ENCODE assay signal across 14 mouse cellular contexts in the genomic region with DNA sequence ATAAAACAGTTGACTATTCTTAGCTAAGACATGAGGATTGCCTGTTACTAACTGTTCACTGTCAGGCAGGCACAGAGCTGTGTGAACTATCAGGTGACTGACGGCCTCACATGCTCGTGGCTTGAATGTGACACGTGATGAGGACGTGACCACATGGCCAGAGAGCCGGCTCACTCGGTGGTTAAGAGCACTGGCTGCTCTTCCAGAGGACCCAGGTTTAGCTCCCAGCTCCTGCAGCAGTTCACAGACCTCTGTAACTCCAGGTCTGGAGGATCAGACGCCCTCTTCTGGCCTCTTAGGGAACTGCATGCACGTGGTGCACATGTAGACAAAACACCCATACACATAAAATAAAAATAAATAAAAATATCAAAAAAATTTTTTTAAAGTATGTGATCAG. TPM values are rescaled to one million over a fixed set of nuclear protein-coding genes. Genes with fewer than 3 reads are reported as not detected.
DNase-seq lines count a peak whose midpoint lies in the region; ATAC-seq and TF ChIP-seq lines count a peak whose summit lies in the region.
"Had no signal": no experiment of that assay in that cellular context is flagged by ENCODE, and none has a peak within 500 bp of the region (broad histone marks: within the 10 kb centered on the region; RNA-seq: fewer than 3 reads in every experiment).

No protein-coding gene starts in this region.

- TF ChIP-seq POLR2A in embryonic fibroblast, embryonic 13.5 days (IDR thresholded peaks at IDR 0.05; ENCODE audit: low read depth, low read length), result no peak

- peak; percentile 38 to 54 for DNase-seq in kidney, postnatal 4 days
- DNase-seq in 3134 (ENCODE audit: extremely low read depth, insufficient read length, low spot score) (peak; percentile 36), A20 (ENCODE audit: low read depth, low spot score) (peak; percentile 21)
- DNase-seq in cerebellum, adult 8-10 months, result no peak
- no peak for DNase-seq in cerebellum, adult 9-10 months
- DNase-seq in urinary bladder, postnatal 10 days (ENCODE audit: low spot score), result no peak
- DNase-seq: cerebellum, adult 18-20 months; lung, postnatal 14 days; right cerebral cortex, postnatal 14 days had no signal

- H3K4me1 ChIP-seq in kidney, embryonic 15.5 days, result peaks cover 26% of the 10 kb centered on the region
- H3K4me1 ChIP-seq in embryonic fibroblast, embryonic 13.5 days (ENCODE audit: control insufficient read depth, insufficient read depth, low read length), result peaks cover 11% of the 10 kb centered on the region

- H3K27me3 ChIP-seq in kidney, embryonic 15.5 days, result no peaks in the 10 kb centered on the region

- H3K4me3 ChIP-seq in kidney, embryonic 15.5 days (replicated peaks), result no peak overlapping the region
- H3K4me3 ChIP-seq in embryonic fibroblast, embryonic 13.5 days (ENCODE audit: insufficient read depth, low read length), result no peak overlapping the region

- H3K36me3 ChIP-seq in kidney, embryonic 15.5 days, result peaks cover 80% of the 10 kb centered on the region

- 82% methylated on average over 8 of the region's 8 CpGs for WGBS in kidney, embryonic 15.5 days

- no peak for ATAC-seq in kidney, embryonic 15.5 days (replicated peaks; ENCODE audit: low FRiP score)

- no peak overlapping the region for H3K4me2 ChIP-seq in kidney, embryonic 15.5 days

- no peak overlapping the region for H3K9ac ChIP-seq in kidney, embryonic 15.5 days

- TF ChIP-seq CTCF in embryonic fibroblast, embryonic 13.5 days (IDR thresholded peaks at IDR 0.05; ENCODE audit: borderline replicate concordance, insufficient read depth, low read length), result peak; percentile 8; the same call in 1 of the 2 replicates

- no peak overlapping the region for H3K27ac ChIP-seq in kidney, embryonic 15.5 days
- no peak overlapping the region for H3K27ac ChIP-seq in embryonic fibroblast, embryonic 13.5 days (ENCODE audit: insufficient read depth, low read length)

- H3K9me3 ChIP-seq in kidney, embryonic 15.5 days (replicated peaks), result no peaks in the 10 kb centered on the region

RNA-seq across cellular contexts. Expression of gene Cldn22, which starts 25.6 kb away (rescaled TPM):
- not detected in 2 replicates for polyA plus RNA-seq in kidney, embryonic 15.5 days (2015; fragmentation: Nextera tagmentation; extraction: Ambion mirVana)
- not detected in 2 replicates for polyA plus RNA-seq in embryonic fibroblast, embryonic 13.5 days (2011; ENCODE audit: insufficient read length, low read depth, missing spikeins)
- polyA plus RNA-seq: embryonic facial prominence, embryonic 11.5 days; heart, embryonic 14.5 days; neural tube, embryonic 11.5 days had no signal

RNA-seq across cellular contexts. Expression of gene Cldn24, which starts 27.9 kb away (rescaled TPM):
- polyA plus RNA-seq in kidney, embryonic 15.5 days (2015; fragmentation: Nextera tagmentation; extraction: Ambion mirVana), result not detected in 2 replicates
- polyA plus RNA-seq in embryonic fibroblast, embryonic 13.5 days (2011; ENCODE audit: insufficient read length, low read depth, missing spikeins), result not detected in 2 replicates
- polyA plus RNA-seq: embryonic facial prominence, embryonic 11.5 days; heart, embryonic 14.5 days; neural tube, embryonic 11.5 days had no signal

Comparison
In these comparisons a context has a peak if more than half of its experiments do, and no peak if none do; other contexts are left out.
1. DNase-seq: peak in kidney, postnatal 4 days (2 of 2), 3134 (single experiment) and A20 (single experiment); none in cerebellum, adult 8-10 months (single experiment), cerebellum, adult 9-10 months (single experiment) and urinary bladder, postnatal 10 days (single experiment).